Mouse (Mus musculus) kidney, postnatal 14 days (tissue): ENCODE data around the gene Nrip1.
"Not testable (repeated sequence)": the region's sequence is repeated elsewhere in the genome, so short reads cannot be mapped to it uniquely, and the experiment has no call there.

Experiments
- DNase-seq: peaks from one replicate; pipeline ENCODE4 v3.0.0; 2022; ENCODE audit warnings: mixed read lengths

The Nrip1 gene

DNA sequence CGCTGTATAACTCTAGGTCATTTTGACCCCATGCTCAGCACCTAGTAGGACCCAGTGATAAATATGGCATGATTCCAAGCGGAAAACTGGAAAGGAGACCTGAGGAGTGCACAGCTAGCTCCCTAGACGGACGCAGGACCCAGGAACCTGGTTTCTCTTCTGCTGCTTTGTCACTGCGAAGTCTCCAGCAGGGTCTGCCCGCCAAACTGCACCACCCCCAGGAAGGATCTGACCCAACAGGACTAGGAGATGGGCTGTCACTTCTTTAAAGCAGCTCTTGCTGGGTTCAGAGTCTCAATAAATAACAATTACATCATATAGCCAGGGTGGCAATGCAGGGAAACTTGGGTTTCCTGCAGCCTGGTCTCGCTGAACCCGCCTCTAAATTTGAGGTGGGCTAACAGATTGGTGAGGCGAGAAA is at the start of gene Nrip1:
Nrip1 (minus strand) TSS at position 157 of the 421 bp plus-strand sequence.
- peak; percentile 73 for DNase-seq

- no peak for DNase-seq
These were observed 48.9 kb upstream of the Nrip1 start for GRCm38 (mm10) chr16:76422531-76422930.

- DNase-seq = no peak
These were observed 46.2 kb upstream of the Nrip1 start for GRCm38 (mm10) chr16:76419849-76420248.

- DNase-seq = no peak
These were observed 42.9 kb upstream of the Nrip1 start for GRCm38 (mm10) chr16:76416477-76416876.

- DNase-seq = no peak
These were observed 42.4 kb upstream of the Nrip1 start for GRCm38 (mm10) chr16:76416060-76416438.

DNA sequence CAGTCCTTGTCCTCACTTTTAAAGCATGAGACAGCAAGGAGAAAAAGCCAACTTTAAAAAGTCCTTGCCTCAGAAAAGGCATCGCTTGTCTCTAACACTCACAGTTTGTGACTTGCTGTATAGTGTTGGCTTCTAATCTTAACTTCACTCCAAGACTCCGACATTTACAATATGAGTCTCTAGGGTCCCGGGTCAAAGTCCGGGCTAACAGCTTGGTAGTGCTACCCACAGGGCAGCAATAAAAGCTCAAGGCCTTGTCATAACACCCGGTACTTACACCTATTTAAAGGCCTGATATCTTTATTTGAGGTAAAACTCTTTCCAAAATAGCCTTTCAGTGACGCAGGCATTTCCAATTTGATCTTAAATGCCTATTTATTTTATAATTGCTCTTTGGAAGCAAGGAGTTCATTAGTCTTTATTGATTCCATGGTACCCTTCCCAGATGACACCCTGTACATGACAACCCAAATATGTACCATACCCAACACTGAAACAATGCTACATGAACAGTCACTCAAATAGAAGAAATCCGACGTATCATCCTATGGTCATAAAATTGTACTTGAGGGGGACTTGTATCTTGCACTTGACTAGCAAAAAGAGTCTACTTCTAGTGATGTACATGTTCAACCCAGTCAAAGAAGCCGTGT is 41.9 kb upstream of the Nrip1 start:
- no peak for DNase-seq

- peak; percentile 24 for DNase-seq
These were observed 40.9 kb upstream of the Nrip1 start for GRCm38 (mm10) chr16:76414528-76414927.

GRCm38 (mm10) chr16:76413581-76413980 is 40.0 kb upstream of the Nrip1 start:
- no peak for DNase-seq

GRCm38 (mm10) chr16:76409355-76409722 is 35.7 kb upstream of the Nrip1 start:
- DNase-seq = no peak

DNA sequence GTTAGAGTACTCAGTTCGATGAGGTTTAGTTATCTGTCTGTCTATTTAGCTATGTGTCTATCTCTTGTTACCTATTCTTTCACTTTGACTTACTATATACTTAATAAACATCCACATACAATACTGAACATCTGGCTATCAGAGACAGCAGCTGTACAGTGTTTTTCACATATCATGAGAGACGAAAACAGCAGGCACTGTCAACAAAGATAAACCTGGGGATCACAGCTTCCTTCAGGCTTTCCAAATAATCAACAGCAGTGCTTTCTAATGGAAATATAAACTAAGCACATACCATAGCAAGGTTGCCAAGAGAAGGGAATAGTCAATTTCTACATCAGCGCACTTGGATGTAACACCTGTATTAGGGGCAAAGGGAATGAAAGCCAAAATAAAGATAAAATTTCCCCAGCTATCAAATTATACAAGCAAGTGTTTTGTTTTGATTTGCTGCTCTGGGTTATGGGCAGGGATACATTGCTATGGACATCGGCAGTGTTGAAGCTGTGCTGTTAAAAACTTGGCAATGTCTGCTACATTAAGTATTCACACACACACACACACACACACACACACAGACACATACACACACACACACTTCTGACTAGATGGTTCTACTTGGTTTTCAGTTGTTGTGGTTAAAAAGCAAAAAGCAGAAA is 35.2 kb upstream of the Nrip1 start:
- DNase-seq = no peak

- no peak for DNase-seq
These were observed 34.6 kb upstream of the Nrip1 start for GRCm38 (mm10) chr16:76408241-76408640.

GRCm38 (mm10) chr16:76407321-76407920 is 33.8 kb upstream of the Nrip1 start:
- DNase-seq = peak; percentile 9

GRCm38 (mm10) chr16:76406897-76407296 is 33.3 kb upstream of the Nrip1 start:
- peak; percentile 12 for DNase-seq

DNA sequence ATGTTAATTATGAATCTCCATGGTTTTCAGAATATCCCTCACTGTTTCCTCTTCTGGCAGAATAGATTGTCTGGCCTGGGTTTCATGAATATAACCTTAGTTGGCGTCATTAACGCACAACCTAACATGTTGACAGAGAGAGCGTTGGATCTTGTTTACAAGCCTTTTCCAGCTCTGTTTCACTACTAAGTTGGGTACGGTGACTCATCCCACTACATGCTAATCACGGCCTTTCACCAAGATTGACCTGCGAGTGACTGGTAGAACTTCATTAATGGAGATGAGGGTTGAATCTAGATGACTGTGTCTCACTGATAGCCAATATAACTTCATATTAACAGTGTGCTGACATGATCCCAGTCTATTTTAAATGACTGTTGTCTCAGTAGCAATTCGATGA is 32.7 kb upstream of the Nrip1 start:
- DNase-seq = no peak

- DNase-seq = not testable (repeated sequence)
These were observed 29.7 kb upstream of the Nrip1 start for GRCm38 (mm10) chr16:76403305-76403704.

GRCm38 (mm10) chr16:76396512-76396911 is 22.9 kb upstream of the Nrip1 start:
- DNase-seq = peak; percentile 22

DNA sequence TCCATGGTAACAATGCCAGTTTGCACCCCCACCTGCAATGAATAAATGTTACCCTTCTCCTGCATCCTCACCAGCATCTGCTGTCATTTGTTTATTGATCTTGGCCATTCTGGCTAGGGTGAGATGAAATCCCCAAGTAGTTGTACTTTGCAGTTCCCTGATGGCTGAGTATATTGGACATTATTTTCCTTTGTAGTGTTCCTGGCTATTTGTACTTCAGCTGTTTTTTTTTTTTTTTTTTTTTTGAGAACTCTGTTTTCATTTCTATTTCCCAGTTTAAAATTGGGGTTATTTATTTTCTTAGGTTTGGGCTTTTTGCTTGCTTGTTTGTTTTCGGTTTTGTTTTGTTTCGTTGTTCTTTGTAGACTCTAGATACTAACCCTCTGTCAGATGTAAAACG is 19.6 kb upstream of the Nrip1 start:
- DNase-seq = no peak

DNA sequence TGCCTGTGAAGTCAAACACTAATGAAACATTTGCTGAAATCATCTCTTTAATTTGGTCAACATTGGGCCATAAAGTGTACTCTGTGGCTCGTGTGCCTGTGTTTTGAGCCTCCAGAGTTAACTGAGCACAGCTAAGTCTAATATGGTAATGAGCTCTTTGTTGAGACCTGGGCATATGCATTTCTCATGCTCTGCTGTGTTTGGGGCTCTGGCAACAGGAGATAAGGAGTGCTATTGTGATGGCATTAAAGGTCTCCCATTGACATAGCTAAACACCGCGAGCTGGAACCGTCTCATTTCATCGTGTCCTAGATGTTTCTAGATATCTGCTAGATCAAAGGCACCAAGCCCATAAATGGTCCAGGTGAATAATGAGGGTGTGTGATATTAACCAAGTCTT is 12.9 kb upstream of the Nrip1 start:
- DNase-seq = no peak

- DNase-seq = no peak
These were observed 12.4 kb upstream of the Nrip1 start for GRCm38 (mm10) chr16:76386071-76386470.

GRCm38 (mm10) chr16:76377211-76377610 is 3.6 kb upstream of the Nrip1 start:
- no peak for DNase-seq

- DNase-seq = no peak
These were observed 3.0 kb upstream of the Nrip1 start for GRCm38 (mm10) chr16:76376661-76377060.

DNA sequence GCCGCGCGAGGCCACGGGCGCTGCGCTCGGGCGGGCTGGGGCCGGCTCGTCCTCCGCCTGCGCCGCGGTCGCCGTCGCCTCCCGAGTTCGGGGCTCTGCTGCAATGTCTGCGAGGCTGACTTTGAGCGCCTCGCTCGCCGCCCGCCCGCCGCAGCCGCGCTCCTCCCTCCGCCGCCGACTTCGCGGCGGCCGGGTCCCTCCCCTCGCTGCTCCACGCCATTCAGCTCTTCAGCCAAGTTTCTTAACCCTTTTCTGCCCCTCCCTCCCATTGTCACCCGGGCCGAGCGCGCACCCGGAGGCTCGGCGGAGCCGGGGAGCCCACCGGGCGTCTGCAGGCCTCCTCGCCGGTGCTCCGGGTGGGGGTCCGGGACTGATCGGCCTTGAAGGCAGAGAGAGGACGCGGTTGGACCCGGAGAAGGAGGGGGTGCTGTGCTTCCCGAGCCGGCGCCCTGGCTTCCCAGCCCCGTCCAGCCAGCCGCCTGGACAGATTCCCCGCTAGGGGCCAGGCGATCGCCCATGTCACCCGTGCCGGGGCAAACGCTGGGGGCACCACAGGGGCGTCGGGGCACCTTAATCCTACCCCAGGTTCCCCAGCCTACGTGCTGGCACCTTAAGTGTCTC is 576 bp downstream of the Nrip1 start:
- peak; percentile 94 for DNase-seq

DNA sequence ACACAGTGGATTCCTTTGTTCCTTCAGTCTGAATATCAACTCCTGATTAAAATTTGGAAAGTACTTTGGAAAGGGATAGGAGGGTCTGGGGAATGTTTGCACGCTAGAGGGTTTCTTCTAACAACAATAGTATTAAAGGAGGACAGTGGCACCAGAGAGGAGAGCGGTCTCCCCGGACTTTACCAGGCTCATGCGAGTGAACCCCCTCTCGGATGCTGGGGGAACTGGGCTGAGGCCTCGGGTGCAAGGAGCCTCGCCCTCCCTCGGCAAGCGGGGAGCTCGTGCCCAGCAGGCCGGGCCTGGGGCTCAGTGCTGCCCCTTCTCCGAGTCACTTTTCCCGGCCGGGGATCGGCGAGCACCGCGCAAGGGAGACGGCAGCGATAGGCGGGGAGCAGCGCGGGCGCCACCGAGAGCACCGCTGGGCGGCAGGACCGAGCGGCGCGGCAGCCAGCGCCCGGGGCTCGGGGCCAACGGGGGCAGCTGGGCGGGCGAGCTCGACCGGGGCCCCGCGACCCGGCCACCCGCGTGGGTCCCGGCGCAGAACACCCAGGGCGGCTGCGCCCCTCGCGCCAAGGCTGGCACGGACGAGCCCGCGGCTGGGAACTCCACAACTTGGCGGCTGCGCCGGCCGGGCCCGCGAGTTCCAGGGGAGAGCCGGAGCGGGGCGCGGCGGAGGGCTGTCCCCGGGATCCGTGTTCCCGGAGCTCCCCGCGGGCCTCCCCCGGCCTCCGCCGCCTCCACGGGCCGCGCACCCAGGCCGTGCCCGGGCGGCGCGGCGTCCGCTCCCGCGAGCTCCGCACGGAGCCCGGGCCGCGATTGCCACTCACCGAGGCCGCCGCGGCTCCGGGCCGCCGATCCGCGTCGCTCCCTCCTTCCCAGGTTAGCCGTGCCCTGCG is 1.3 kb downstream of the Nrip1 start:
- peak; percentile 80 for DNase-seq
